Mouse (Mus musculus) spleen, postnatal 10 days (tissue): ENCODE measurements around the gene Tmem260.

Experiments used
- DNase-seq, 2 experiments: peaks; one replicate each; pipeline ENCODE4 v3.0.0; 2021 to 2022; ENCODE audit warnings: low spot score in 2 of 2

Gene Tmem260

DNA sequence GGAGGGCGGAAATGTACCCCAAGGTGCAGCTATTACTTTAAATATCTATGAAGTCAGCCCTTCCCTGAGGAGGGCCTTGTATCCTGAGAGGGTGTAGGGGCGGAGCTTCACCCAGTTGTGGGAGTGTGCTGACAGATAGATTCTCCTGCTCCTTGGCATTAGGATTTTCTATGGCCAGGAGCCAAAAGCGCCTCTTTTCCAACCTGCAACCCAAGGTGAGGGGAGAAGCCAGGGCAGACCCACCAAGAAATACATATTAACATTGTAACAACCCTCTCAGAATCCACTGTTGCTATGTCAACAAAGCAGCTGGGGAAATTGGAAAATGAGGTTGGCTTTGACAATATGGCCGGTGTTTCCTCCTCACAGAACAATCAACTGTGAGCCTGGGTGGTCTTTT lies 107.3 kb downstream of the Tmem260 start:
- DNase-seq: no peak

DNA sequence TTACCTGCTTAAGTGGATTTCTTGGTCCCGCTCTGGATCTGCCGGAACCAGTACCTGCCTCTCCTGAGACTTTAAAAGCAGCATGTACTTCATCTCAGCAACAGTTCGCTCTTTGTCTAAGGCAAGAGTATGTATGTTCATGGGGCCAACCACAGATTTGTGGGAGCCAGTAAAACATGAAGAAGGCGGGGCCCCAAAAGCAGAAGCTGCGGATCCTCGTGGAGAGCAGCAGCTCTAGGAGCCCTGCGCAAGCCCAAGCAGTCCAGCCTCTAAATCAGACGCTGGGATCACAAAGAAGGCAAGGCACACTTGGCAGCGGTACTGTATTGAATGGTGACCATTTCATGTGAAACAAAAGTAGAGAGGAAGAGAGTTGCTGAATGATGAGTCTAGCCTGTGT lies 107.8 kb downstream of the Tmem260 start:
- DNase-seq: no peak

DNA sequence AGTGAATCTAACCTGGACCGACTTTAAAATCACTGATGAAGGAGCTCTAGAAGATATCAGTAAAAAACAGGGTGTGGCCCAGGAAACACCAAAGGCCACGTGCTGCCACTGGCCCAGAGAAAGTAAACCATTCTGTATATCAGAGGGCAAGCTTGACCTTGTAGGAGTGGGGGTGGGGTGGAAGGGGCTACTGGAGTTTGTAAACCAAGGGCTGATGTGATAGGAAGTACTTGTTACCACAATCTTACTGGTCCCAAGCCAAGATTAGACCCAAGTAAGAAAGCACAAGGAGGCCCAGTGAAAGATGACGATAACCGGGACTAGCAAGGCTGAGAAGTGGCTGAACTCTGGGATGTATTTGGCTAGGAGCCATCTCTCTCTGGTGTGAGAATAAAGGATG lies 113.1 kb downstream of the Tmem260 start:
- no peak for DNase-seq

DNA sequence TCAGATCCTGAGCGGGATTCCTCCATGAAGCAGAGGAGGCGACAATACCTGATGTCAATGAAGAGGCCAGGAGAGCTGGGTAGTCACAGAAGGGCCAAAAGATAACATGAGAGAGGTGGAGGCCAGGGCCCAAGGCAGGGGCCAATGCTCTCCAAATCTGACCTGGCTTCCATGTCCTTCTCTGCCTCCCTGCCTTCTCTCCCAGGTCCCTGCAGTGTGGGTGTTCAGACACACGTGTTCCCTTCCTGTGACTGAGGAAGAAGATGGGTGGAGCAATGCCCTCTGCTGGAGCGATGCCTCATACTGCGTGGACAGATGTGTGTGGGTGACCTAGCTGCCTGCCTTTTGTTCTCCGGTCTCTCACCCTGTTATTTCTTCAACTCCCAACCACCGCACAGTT lies 113.8 kb downstream of the Tmem260 start:
- DNase-seq: no peak

DNA sequence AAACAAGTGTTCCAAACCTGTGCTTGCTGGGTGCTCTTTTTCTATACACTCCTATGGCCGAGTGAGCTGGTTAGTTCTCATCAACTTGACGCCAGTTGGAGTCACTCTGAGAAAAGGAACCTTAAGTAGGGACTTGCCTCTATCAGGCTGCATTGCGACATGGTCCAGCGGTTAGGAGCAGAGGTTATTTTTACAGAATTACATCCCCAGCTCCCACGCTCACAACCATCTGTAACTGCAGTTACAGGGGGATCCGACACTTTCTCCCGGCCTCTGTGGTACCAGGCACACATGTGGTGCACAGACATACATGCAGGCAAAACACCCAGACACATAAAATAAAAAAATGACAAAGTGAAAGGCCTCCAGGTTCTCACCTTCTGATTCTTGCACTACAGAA lies 120.7 kb downstream of the Tmem260 start:
- DNase-seq: no peak
